Mouse (Mus musculus): ENCODE measurements around the gene Gng3.
A peak's percentile ranks its signal among the peaks of the same experiment; 100 is the strongest.
"Not testable (repeated sequence)": the region's sequence is repeated elsewhere in the genome, so short reads cannot be mapped to it uniquely, and the experiment has no call there.

Gene Gng3

DNA sequence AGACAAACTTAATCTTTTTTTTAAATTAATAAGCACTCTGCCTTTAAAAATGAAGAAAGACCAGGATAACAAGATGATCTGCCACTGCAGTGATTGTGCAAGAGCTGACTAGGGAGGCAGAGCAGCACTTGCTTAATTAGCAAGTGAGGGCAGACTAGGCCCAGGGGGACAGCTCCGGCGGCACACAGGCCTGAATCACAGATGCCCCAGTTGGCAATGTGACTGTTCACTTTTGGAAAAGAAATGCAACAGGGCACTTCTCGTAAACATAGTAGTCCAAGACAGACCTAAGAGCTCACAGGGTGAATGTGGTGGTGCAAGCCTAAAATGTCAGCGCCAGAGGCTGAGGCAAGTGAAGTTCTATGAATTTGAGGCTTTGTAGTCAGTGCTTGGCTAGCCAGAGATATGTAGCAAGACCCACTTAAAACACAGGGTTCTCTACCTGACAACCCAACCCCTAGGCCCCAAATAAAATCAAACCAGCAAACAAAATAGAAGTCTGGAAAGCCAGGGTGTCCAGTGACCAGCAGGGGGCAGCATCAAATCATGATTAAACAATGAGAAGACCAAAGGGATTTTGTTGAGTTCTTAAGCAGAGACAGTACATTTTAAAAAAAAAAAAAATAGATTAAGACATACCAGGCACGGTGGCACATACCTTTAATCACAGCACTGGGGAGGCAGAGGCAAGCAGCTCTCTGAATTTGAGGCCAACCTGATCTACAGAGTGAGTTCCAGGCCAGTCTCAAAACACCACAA is 5.6 kb upstream of the Gng3 start:
- peak; percentile 86 for DNase-seq (ENCODE audit: low read depth, low spot score)

GRCm38 (mm10) chr19:8842961-8843360 is 4.0 kb upstream of the Gng3 start:
- DNase-seq (ENCODE audit: low read depth, low spot score), result no peak

- DNase-seq (ENCODE audit: low read depth, low spot score), result no peak
These were observed 2.0 kb upstream of the Gng3 start for GRCm38 (mm10) chr19:8841012-8841411.

GRCm38 (mm10) chr19:8839908-8840791 is 1.2 kb upstream of the Gng3 start:
- peak; percentile 56 for DNase-seq (ENCODE audit: low read depth, low spot score)

DNA sequence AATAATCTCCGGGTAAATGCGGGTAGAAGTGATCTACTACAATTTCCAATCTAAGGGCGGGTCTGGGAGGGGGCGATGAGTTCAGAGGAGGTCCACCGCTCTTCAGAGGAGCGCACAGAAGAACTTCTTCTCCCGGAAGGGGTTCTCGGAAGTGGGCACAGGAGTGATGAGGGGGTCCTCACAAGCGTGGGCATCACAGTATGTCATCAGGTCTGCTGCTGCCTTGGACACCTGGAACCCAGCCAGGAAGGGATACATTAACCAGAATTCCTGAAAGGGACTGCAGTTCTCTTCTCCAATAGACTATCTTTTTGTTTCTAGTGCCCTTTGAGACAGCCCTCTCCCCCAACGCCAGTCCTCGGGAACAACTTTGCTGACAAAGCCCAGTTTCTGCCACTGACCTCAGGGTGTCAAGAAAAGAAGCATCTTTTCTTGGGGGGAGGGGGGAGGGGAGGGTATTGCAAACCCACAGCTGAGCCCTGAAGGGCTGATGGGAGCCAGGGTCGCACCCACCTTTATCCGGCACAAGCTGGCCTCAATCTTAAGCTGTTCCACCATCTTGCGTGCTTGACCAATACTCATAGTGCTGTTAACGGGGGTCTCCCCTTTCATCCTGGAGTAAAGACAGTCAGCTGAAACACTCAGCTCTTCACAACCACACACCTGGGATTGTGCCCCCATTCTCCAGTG is 808 bp downstream of the Gng3 start:
- no peak for DNase-seq (ENCODE audit: low read depth, low spot score)

DNA sequence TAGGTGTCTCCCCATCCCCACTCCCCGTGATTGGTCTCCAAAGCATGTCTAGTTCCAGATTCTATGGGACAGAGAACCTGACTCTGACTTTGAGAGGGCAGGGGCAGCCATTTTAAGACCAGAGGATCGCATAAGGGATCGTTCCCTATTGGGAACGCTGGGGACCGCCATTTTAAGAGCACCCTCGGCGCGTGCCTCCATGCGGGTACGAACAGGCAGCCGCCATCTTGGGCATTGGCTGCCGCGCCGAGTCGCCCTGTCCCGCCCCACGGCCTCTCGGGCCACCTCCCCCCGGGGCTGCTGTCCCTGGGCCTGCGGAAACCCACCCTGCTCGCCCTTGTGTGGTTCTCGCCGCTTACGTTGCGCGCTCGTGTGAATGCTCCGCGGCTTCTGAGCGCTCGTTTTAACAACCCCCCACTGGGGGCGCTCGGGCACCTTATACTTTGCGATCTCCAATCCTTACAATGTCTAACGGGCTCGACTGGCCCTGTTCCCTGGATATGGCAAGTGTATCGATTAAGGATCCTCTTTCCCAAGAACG is 1.7 kb downstream of the Gng3 start, which contains the start of gene Bscl2:
TSS of gene Bscl2 (plus strand) at position 217 of the 541 bp plus-strand sequence.
- peak; percentile 95 for DNase-seq (ENCODE audit: low read depth, low spot score)

GRCm38 (mm10) chr19:8836327-8836726 is 2.7 kb downstream of the Gng3 start:
- DNase-seq (ENCODE audit: low read depth, low spot score), result not testable (repeated sequence)

GRCm38 (mm10) chr19:8832971-8833370 is 6.0 kb downstream of the Gng3 start:
- DNase-seq (ENCODE audit: low read depth, low spot score), result no peak

GRCm38 (mm10) chr19:8831262-8831661 is 7.7 kb downstream of the Gng3 start:
- DNase-seq (ENCODE audit: low read depth, low spot score), result peak; percentile 42

DNA sequence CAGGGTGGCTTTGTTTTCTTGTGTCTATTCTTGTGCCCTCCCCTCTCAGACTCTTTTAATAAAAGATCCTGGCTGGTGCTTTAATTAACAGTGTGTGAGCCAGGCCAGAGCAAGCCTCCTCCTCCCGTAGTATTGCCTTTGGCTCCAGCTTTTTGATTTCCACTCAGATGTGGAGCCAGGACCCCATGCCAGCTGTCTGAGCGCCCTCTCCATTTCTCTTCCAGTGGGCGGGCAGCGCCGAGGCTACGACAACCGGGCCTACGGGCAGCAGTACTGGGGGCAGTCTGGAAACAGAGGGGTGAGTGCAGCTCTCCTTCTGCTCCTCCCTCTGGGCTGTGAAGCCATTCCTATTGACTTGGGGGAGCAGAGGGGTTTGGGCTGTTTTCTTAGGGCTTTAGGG is 8.3 kb downstream of the Gng3 start:
- DNase-seq (ENCODE audit: low read depth, low spot score), result no peak

- DNase-seq (ENCODE audit: low read depth, low spot score), result no peak
These were observed 9.3 kb downstream of the Gng3 start, which contains the start of gene AC129217.1 for GRCm38 (mm10) chr19:8829660-8830059. AC129217.1 (plus strand) TSS chr19:8829773.

DNA sequence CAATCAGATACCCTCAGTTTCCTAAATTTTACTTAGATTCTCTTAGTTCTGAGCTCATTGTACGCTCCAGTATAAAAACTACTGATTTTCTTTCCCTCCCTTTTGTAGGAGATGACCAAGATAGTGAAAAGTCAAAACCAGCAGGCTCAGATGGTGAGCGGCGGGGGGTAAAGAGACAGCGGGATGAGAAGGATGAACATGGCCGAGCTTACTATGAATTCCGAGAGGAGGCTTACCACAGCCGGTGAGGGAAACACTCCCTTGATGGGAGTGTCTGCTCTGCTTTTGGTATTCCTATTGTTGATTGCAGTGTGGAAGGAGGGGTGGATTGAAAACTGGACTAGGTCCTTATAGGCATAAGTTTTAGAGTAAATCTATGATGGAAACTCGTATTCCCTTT is 16.3 kb downstream of the Gng3 start:
- DNase-seq (ENCODE audit: low read depth, low spot score), result no peak

- no peak for DNase-seq (ENCODE audit: low read depth, low spot score)
These were observed 17.8 kb downstream of the Gng3 start for GRCm38 (mm10) chr19:8821146-8821545.

DNA sequence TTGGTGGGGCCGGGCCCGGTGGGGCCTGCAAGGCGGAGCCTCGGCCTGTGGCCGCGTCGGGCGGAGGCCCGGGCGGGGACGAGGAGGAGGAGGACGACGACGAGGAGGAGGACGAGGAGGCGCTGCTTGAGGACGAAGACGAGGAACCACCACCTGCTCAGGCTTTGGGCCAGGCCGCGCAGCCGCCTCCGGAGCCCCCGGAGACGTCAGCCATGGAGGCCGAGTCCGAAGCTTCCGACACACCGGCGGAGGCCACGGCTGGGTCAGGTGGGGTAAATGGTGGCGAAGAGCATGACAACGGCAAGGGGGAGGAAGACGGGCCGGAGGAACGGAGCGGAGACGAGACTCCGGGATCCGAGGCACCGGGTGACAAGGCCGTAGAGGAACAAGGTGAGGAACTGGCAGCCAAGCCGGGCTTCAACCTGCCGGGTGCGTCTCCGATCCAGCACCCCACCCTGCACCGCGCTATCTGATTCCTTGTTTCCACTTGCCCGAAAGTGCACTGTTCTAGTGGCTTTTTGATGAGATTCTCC is 18.5 kb downstream of the Gng3 start:
- DNase-seq (ENCODE audit: low read depth, low spot score), result no peak

GRCm38 (mm10) chr19:8819596-8820423 is 19.2 kb downstream of the Gng3 start, which contains the start of gene Hnrnpul2:
Hnrnpul2 (plus strand) TSS chr19:8820010.
- DNase-seq (ENCODE audit: low read depth, low spot score), result peak; percentile 100

- peak; percentile 99 for DNase-seq (ENCODE audit: low read depth, low spot score)
These were observed 20.0 kb downstream of the Gng3 start, which contains the start of gene Ttc9c for GRCm38 (mm10) chr19:8818801-8819595. Ttc9c (minus strand) TSS chr19:8819333.

GRCm38 (mm10) chr19:8818301-8818798 is 20.6 kb downstream of the Gng3 start:
- no peak for DNase-seq (ENCODE audit: low read depth, low spot score)

- DNase-seq (ENCODE audit: low read depth, low spot score), result no peak
These were observed 22.0 kb downstream of the Gng3 start for GRCm38 (mm10) chr19:8817001-8817400.

DNA sequence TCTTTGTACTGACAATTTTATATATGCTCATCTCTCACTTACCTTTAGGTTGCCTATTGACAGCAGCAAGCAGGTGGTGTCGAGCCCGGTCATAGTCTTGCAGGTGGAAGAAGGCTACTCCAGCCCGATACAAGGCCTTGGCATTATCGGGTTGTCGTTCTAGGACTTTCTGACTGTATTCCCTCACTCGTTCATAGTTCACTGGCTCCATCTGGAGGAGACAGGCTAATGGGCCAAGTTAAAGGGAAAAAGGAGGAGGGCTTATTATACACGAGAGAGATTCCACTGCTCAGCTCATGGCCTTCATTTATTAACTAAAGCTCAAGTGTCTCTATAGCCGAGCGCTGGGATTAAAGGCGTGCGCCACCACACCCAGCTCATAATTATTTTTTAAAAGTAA is 23.2 kb downstream of the Gng3 start:
- DNase-seq (ENCODE audit: low read depth, low spot score), result no peak

Data from ZHBTc4 (cell line).